Mouse (Mus musculus) R1 (cell line): Measurements from ENCODE around the gene Klri2.
"Not testable (repeated sequence)": the region's sequence is repeated elsewhere in the genome, so short reads cannot be mapped to it uniquely, and the experiment has no call there.

ENCODE experiments used
- DNase-seq: peaks from one replicate; pipeline ENCODE4 v3.0.0-alpha.2; 2018; ENCODE audit warnings: low read depth, low spot score

Gene Klri2

GRCm38 (mm10) chr6:129740069-129740721 is at the start of gene Klri2:
Klri2 (minus strand) TSS chr6:129740484.
- DNase-seq: no peak

DNA sequence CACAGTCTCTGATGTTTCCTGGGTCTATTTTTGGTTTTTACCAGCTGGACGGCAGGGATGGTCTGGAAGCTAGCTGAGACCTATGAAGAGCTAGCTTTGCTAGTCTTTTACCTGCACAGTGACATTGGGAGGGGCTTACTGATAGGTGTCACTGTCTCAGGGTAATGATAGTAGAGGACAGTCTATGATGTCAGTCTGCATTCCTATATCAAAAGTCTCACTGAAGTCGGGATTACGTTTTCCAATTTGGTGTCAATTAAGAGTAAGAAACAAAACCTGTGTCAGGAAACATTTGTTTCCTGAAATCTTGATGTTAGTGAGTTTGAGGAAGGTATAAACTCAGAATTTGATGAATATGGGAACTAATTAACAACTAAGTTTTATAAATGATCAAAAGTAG is 43.9 kb upstream of the Klri2 start, which contains the start of gene Gm156:
Gene Gm156 (minus strand): TSS at position 101 of the 400 bp plus-strand sequence.
- not testable (repeated sequence) for DNase-seq

DNA sequence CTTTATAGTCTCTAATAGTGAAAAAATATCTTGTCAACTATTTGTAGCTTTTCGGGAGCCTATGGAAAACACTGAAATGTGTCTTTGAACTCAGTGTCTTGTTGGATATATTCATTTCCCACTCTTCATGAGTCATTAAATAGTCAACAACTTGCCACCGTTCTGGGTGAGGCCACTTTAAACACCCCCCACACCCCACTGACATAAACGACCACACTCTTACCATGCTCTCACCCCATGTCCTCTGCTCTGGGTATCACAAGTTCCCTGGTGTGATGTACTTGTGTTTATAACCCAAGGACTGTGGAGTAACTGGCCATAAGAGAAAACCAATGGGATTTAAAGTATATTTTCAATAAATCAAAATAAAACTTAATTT is 7.4 kb upstream of the Klri2 start:
- no peak for DNase-seq

DNA sequence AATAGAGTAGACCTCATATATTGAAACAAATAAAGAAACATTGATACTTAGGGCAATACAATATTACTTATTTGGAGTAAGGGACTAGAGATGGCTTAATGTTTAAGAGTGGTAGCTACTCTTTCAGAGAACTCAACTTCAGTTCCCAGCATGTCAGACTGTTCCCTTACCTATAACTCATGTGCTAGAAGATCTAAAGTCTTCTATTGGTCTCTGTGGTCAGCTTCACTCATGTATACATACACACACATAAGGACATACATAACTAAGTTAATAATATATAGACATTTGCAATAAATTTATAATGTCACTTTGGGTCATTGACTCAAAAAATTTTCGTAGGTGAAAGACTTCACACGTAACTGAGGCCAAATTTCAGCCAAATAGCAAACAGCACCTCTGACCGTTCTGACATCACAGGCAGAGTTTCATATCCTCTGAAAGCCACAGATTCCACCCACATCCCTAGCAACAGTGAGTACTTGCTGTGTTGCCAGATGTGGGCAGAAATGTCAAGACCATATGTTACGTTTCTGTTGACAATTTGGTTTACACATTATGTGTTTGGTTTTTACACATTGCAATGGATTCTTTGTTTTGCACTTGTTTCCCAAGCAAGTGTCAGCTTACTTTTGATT is 6.9 kb upstream of the Klri2 start:
- no peak for DNase-seq

DNA sequence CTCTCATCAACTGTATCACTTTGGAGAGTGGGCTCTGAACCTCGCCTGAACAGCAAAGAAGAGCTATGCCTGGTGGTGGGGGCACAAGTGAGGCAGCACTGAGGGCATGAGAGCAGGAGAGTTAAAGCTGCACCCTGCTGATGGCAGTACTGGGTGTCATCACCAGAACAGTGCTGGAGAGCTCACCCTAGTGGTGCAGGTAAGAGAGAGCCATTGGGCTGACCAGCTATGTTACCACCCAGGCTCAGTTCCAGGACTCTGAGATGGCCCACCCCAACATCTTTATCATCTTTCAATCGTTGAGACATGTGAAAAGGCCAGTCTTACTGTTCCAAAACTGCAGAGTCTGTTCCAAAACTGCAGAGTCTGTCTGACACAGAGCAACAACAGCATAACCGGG is 5.9 kb upstream of the Klri2 start:
- DNase-seq: no peak

DNA sequence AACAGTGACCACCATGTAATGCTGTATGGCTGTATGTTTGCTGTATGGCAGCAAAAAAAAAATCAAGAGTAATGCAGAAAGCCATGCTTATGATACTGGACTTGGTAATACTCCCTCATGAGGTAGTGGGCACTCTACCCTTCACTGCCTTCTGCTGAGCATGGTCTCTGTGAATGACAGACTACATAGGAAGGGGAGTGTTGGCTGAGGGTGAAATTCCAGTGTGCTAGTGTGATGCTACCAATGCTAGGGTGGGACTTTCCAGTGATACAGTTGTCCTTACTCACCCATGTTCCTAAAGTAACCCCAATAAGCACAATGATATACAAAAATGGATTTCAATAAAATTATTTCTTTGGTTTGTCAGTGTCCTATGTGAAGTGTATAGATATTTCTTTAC is 3.9 kb downstream of the Klri2 start:
- DNase-seq: no peak

DNA sequence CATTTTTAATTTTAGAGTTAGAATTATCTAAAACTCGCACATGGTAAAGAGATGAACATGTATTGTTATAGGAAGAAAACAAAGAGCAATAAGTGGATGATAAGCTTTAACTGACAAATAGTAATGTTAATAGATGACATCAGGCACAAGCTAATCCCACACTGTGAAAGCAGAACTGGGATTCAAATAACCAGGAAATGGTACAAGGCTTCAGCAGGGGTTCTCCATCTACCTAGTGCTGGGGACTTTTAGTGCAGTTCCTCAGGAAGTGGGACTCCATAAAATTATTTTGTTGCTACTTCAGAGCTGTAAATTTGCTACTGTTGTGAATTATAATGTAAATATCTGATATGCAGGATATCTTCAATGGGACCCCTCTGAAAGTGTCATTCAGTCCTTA is 13.0 kb downstream of the Klri2 start:
- no peak for DNase-seq

- no peak for DNase-seq
Measured at GRCm38 (mm10) chr6:129721390-129721789, 18.9 kb downstream of the Klri2 start.

DNA sequence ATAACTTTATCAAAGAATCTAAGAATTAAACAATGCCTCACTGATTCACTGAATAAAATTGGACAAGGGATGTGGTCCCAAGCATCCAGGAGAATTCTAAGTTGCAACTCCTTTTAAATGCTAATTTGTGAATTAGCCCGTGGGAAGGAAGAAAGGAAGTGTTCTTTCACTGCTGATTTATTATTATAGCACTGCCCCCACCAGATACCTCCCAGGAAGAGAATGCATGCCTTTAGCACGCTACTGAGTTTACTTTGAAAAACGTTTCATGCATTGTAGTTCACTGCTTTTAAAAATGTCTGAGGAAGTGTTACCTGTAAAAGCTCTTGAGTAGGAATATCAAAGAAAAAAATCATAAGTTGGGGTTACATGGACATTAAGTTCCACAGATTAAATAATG is 19.8 kb downstream of the Klri2 start:
- no peak for DNase-seq

DNA sequence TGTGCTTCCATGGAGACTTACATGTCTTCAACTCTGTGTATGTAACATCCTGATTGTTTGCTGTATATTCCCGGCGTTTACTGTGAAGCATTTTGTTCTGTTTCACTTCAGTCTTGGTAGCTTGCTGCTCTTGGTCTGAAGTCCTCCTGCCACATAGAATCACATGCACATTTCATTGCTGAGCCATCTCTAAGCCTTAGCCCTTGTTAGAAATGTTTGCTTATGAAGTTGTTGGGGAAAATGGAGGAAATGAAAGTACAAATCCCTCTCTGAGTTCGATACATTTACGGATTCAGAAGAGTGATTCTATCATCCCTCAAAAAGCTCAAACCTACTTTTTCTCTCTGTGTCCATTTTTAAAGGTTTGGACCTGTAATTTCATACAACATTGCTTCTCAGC is 23.3 kb downstream of the Klri2 start, which contains the start of gene Klri1:
Gene Klri1 (minus strand): TSS at position 101 of the 400 bp plus-strand sequence.
- DNase-seq: no peak

DNA sequence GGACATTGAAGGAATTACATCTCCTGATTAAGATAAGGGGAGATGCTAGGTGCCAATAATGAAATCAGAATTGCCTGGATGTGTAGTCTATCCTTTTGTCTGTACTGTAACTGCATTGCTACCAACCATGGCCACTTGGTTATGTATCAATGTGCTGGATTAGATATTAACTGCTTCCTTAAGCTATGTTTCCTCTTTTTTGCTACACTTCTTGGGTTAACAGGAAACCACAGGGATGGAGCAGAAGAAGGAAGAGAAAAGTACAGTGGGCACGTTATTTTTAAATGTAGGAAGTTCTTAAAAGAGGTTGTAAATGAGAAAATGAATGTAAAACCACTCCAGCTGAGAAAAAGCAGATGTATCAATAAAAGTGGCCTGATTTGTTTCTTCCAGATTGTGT is 26.7 kb downstream of the Klri2 start:
- DNase-seq: no peak

DNA sequence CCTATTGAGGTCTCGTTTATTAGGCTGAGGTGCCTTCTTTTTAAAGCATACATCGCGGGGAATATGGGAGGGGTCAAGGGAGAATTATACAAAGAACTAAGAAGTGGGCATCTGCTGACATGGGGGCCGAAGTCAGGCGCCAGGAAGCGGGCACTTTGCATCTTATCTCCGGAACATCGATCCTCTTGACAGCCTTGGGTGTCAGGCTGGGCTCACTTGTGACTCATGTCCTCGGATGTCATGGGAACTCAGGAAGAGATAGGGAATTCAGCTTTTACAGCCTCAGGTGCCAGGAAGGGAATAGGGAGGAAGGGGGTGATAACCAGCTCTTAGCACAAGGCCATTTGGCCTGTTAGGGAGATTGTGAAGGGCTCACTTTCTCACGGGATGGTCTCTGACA is 48.8 kb downstream of the Klri2 start:
- not testable (repeated sequence) for DNase-seq

DNA sequence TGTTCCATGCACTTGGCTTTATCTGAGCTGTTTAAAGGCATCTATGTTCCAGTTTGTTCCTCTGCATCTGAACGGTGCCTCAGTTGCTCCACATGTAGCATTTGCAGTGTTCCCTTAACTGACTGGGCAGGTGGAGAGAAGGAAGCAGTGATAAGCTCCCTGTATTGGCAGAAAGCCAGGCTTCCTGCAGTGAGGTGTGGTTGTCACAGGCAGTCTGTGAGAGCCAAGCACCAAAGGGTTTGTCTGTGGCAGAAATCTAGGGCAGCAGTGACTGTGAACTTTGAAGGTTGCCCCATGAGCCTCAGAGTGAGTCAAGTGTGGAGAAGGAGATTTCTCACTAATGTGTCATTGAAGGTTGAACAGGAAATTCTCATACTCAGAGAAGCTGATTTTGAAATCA is 59.9 kb downstream of the Klri2 start:
- DNase-seq: no peak
